Mouse (Mus musculus): ENCODE data around the gene Prss50.
A peak's percentile ranks its signal among the peaks of the same experiment; 100 is the strongest.
"Not testable (repeated sequence)": the region's sequence is repeated elsewhere in the genome, so short reads cannot be mapped to it uniquely, and the experiment has no call there.

Gene Prss50

DNA sequence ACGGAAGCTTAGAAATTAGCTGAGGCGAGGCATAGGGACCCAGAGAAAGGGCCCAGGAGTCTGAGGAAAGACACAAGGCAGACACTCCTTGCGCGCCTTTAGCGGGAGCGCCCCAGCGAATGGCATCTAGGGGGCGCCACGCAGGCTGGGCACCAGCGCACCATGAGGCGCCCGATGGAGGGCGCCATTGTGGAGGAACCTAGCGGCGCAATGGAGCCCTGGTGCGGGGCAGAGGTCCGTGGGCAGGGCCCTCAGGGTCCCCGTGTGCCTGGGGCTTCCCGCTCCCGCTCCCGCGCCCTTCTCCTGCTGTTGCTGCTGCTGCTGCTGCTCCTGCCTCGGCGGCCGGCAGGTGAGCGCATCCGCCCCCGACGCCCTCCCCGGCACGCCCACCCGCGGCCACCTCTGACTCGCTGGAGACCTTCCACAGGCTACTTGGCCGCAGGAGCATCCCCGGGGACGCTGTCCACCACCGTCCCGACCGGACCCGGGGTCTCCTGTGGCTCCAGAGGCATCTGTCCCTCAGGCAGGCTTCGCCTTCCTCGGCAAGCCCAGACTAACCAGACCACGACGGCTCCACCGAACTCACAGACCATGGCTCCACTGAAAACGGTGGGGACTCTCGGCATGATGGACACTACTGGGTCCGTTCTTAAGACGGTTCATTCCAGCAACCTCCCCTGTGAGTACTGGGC is at the start of gene Prss50:
Prss50 (plus strand) TSS at position 187 of the 692 bp plus-strand sequence.
- Histone ChIP-seq H3K4me1 (replicated peaks; ENCODE audit: low read depth, low read length) (peaks cover 69% of the 10 kb centered on the region), H3K4me3 (replicated peaks; ENCODE audit: low read length) (peak within 1 kb of the TSS; percentile 82), H3K27me3 (ENCODE audit: insufficient read depth, low read length) (peaks cover 39% of the 10 kb centered on the region), H3K9me3 (ENCODE audit: low read length) (no peaks in the 10 kb centered on the region), H3K36me3 (ENCODE audit: insufficient read depth, low read length) (no peaks in the 10 kb centered on the region)
- TF ChIP-seq CTCF (conservative IDR thresholded peaks at IDR 0.05; ENCODE audit: low read length) (peak; percentile 59), POU5F1 (IDR thresholded peaks at IDR 0.05; ENCODE audit: borderline replicate concordance, low read length) (no peak)

DNA sequence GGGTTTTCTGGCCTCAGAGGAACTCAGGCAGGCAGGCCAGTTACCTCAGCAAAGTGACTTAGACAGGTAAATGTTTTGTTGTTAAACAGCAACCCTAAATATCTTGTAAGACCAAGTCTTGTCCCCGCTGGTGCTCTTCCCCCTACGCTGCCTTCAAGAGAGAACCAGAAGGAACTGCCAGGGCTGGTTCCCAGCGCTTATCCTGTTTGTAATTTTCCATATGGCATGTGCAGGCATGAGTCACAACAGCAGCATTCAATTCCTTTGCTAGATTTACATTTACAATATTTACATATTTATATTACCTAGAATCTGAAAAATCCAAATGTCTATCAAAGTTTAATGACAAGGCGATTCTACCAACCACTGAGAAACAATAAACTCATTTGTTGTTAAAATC is 47.7 kb upstream of the Prss50 start:
- H3K4me1 ChIP-seq (replicated peaks; ENCODE audit: low read depth, low read length): peaks cover 10% of the 10 kb centered on the region
- TF ChIP-seq CTCF (conservative IDR thresholded peaks at IDR 0.05; ENCODE audit: low read length): no peak
- TF ChIP-seq NANOG (IDR thresholded peaks at IDR 0.05; ENCODE audit: borderline replicate concordance, low read length): no peak
- TF ChIP-seq POU5F1 (IDR thresholded peaks at IDR 0.05; ENCODE audit: borderline replicate concordance, low read length): no peak
- H3K36me3 ChIP-seq (ENCODE audit: insufficient read depth, low read length): peaks cover 10% of the 10 kb centered on the region; the same call in 1 of the 2 replicates
- no peaks in the 10 kb centered on the region for H3K9me3 ChIP-seq (ENCODE audit: low read length)
- no peak overlapping the region for H3K4me3 ChIP-seq (replicated peaks; ENCODE audit: low read length)
- H3K27me3 ChIP-seq (ENCODE audit: insufficient read depth, low read length): peaks cover 24% of the 10 kb centered on the region

DNA sequence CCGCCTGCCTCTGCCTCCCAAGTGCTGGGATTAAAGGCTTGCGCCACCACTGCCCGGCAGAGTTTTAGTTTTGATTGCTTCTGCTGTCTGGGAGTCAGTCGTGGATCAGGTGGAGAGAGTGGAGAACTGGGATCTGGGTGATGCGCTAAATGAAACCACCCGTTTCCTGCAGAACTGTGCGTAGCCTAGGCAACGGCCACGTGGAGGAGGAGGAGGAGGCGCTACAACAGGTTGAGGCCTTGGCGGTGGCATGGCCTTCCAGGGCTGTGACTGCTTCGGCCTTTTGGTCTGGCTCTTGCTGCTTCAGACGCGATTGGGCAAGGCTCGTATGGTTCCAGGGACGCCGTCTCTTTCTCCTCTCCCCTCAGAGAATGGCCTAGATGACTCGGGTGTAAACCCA is 44.0 kb upstream of the Prss50 start, which contains the start of gene Prss44:
Prss44 (plus strand) TSS at position 206 of the 400 bp plus-strand sequence.
- H3K9me3 ChIP-seq (ENCODE audit: low read length): no peaks in the 10 kb centered on the region
- peak within 1 kb of the TSS; percentile 45; the same call in 1 of the 2 replicates for H3K4me3 ChIP-seq (replicated peaks; ENCODE audit: low read length)
- no peak for TF ChIP-seq NANOG (IDR thresholded peaks at IDR 0.05; ENCODE audit: borderline replicate concordance, low read length)
- TF ChIP-seq CTCF (conservative IDR thresholded peaks at IDR 0.05; ENCODE audit: low read length): no peak
- TF ChIP-seq POU5F1 (IDR thresholded peaks at IDR 0.05; ENCODE audit: borderline replicate concordance, low read length): no peak
- peaks cover 10% of the 10 kb centered on the region for H3K4me1 ChIP-seq (replicated peaks; ENCODE audit: low read depth, low read length)
- peaks cover 59% of the 10 kb centered on the region for H3K27me3 ChIP-seq (ENCODE audit: insufficient read depth, low read length)
- no peaks in the 10 kb centered on the region for H3K36me3 ChIP-seq (ENCODE audit: insufficient read depth, low read length)

DNA sequence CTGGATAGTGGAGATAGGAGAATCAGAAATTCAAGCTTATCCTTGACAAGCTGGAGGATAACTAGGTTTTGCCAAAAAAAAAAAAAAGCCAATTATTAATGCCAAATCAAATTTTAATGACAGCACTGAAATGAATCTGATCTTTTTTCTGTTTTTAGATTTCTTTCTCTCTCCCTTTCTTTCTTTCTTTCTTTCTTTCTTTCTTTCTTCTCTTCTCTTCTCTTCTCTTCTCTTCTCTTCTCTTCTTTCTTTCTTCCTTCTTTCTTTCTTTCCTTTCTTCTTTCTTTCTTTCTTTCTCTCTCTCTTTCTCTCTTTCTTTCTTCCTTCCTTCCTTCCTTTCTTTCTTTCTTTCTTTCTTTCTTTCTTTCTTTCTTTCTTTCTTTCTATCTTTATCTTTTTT is 37.2 kb upstream of the Prss50 start:
- not testable (repeated sequence) for H3K9me3 ChIP-seq (ENCODE audit: low read length); H3K4me3 ChIP-seq (replicated peaks; ENCODE audit: low read length); H3K36me3 ChIP-seq (ENCODE audit: insufficient read depth, low read length); H3K4me1 ChIP-seq (replicated peaks; ENCODE audit: low read depth, low read length)
- peaks cover 79% of the 10 kb centered on the region for H3K27me3 ChIP-seq (ENCODE audit: insufficient read depth, low read length)

DNA sequence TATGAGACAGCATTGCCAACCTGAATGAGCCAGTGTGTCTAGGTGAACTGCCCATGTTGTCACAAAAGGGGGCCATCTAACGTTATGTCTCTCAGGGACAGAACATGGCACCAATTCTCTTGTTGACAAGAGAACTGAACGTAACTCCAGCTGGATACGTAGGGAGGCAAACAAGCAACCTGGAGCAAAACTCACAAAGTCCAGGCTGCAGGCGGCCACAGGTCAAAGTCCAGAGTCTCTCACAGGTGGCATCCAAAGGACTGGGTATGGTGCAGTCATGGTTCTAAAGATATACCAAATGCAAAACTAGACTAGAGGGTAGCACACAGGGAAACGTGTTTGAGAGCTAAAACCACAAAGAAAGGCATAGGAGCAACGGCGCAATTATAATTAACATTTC is 36.3 kb upstream of the Prss50 start:
- H3K36me3 ChIP-seq (ENCODE audit: insufficient read depth, low read length): no peaks in the 10 kb centered on the region

DNA sequence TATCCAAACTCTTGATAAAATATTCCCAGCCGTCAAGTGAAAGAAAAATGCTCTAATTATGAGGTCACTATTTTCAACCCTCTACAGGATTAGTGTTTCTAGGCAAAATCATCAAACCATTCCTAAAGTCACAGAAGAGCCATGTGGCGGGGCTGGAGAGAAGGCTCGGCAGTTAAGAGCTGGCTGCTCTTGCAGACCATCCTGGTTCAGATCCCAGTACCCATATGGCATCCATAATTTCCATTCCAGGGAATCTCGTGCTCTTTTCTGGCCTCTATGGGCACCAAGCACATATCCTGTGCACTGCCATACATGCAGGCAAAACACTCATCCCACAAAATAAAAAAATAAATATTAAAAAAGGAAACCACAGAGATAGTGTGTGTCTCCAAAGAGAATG is 32.3 kb upstream of the Prss50 start:
- Histone ChIP-seq H3K9me3 (ENCODE audit: low read length) (no peaks in the 10 kb centered on the region), H3K4me3 (replicated peaks; ENCODE audit: low read length) (no peak overlapping the region), H3K36me3 (ENCODE audit: insufficient read depth, low read length) (no peaks in the 10 kb centered on the region), H3K4me1 (replicated peaks; ENCODE audit: low read depth, low read length) (peaks cover 12% of the 10 kb centered on the region), H3K27me3 (ENCODE audit: insufficient read depth, low read length) (peaks cover 68% of the 10 kb centered on the region)
- TF ChIP-seq CTCF (conservative IDR thresholded peaks at IDR 0.05; ENCODE audit: low read length) (no peak), POU5F1 (IDR thresholded peaks at IDR 0.05; ENCODE audit: borderline replicate concordance, low read length) (no peak), NANOG (IDR thresholded peaks at IDR 0.05; ENCODE audit: borderline replicate concordance, low read length) (no peak)

More for the DNA sequence above, 36.3 kb upstream of the Prss50 start:
- H3K27me3 ChIP-seq (ENCODE audit: insufficient read depth, low read length): peaks cover 75% of the 10 kb centered on the region
- no peak overlapping the region for H3K4me3 ChIP-seq (replicated peaks; ENCODE audit: low read length)
- no peaks in the 10 kb centered on the region for H3K9me3 ChIP-seq (ENCODE audit: low read length)
- TF ChIP-seq POU5F1 (IDR thresholded peaks at IDR 0.05; ENCODE audit: borderline replicate concordance, low read length): no peak
- no peak for TF ChIP-seq NANOG (IDR thresholded peaks at IDR 0.05; ENCODE audit: borderline replicate concordance, low read length)
- no peak for TF ChIP-seq CTCF (conservative IDR thresholded peaks at IDR 0.05; ENCODE audit: low read length)
- peaks cover 3% of the 10 kb centered on the region; the same call in 1 of the 2 replicates for H3K4me1 ChIP-seq (replicated peaks; ENCODE audit: low read depth, low read length)

DNA sequence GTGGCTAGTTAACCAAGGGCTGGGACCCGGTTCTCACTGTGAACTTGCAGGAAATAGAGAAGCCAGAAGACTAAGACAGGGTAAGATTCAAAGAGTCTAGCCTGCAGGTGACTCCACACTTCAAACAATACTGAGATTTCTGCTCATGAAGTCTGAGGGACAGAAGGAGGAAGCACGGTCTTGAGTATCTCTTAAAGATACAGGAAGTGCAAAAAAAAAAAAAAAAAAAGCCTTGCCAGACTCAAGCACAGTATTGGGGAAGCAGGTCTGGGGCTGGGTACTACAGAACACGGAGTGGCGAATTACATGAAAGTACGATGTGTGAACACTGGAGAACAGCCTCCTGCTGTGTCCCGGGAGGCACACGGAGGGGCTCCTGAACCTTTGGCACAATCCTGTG is 31.9 kb upstream of the Prss50 start:
- no peaks in the 10 kb centered on the region for H3K9me3 ChIP-seq (ENCODE audit: low read length)
- peaks cover 12% of the 10 kb centered on the region for H3K4me1 ChIP-seq (replicated peaks; ENCODE audit: low read depth, low read length)
- no peaks in the 10 kb centered on the region for H3K36me3 ChIP-seq (ENCODE audit: insufficient read depth, low read length)
- no peak for TF ChIP-seq POU5F1 (IDR thresholded peaks at IDR 0.05; ENCODE audit: borderline replicate concordance, low read length)
- H3K27me3 ChIP-seq (ENCODE audit: insufficient read depth, low read length): peaks cover 68% of the 10 kb centered on the region
- no peak overlapping the region for H3K4me3 ChIP-seq (replicated peaks; ENCODE audit: low read length)

DNA sequence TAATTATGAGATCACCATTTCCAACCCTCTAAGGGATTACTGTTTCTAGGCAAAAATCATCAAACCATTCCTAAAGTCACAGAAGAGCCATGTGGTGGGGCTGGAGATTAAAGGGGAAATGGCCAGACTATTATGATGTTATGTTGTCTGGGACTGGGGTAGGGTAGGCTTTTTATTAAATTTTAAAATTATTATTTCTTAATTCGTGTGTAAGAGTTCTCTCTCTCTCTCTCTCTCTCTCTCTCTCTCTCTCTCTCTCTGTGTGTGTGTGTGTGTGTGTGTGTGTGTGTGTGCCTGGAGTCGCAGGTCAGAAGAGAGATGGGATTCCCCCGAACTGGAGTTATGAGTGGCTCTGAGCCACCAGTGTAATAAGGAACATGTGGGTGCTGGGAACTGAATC is 31.4 kb upstream of the Prss50 start, which contains the start of gene Prss43:
Prss43 (plus strand) TSS at position 301 of the 400 bp plus-strand sequence.
- Histone ChIP-seq H3K4me3 (replicated peaks; ENCODE audit: low read length) (peak within 1 kb of the TSS; percentile 50), H3K36me3 (ENCODE audit: insufficient read depth, low read length) (no peaks in the 10 kb centered on the region), H3K4me1 (replicated peaks; ENCODE audit: low read depth, low read length) (peaks cover 12% of the 10 kb centered on the region), H3K9me3 (ENCODE audit: low read length) (no peaks in the 10 kb centered on the region), H3K27me3 (ENCODE audit: insufficient read depth, low read length) (peaks cover 68% of the 10 kb centered on the region)
- TF ChIP-seq NANOG (IDR thresholded peaks at IDR 0.05; ENCODE audit: borderline replicate concordance, low read length) (no peak), POU5F1 (IDR thresholded peaks at IDR 0.05; ENCODE audit: borderline replicate concordance, low read length) (no peak), CTCF (conservative IDR thresholded peaks at IDR 0.05; ENCODE audit: low read length) (no peak)

DNA sequence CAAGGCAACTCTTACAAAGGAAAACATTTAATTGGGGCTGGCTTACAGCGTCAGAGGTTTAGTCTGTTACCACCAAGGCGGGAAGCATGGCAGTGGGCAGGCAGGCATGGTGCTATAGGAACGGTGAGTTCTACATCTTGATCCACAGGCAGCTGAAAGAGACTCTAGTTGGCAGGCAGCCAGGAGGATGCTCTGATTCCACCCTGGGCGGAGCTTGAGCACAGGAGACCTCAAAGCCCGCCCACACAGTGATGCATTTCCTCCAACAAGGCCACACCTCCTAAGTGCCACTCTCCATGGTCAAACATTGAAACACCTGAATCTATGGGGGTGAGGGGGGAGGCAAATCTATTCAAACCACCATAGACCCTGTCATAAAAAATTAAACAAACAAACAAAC is 24.7 kb upstream of the Prss50 start:
- H3K36me3 ChIP-seq (ENCODE audit: insufficient read depth, low read length): no peaks in the 10 kb centered on the region
- peak overlapping the region; percentile 24; the same call in 1 of the 2 replicates for H3K4me3 ChIP-seq (replicated peaks; ENCODE audit: low read length)
- no peak for TF ChIP-seq CTCF (conservative IDR thresholded peaks at IDR 0.05; ENCODE audit: low read length)
- no peak for TF ChIP-seq POU5F1 (IDR thresholded peaks at IDR 0.05; ENCODE audit: borderline replicate concordance, low read length)
- no peak for TF ChIP-seq NANOG (IDR thresholded peaks at IDR 0.05; ENCODE audit: borderline replicate concordance, low read length)
- no peaks in the 10 kb centered on the region for H3K9me3 ChIP-seq (ENCODE audit: low read length)
- peaks cover 40% of the 10 kb centered on the region for H3K4me1 ChIP-seq (replicated peaks; ENCODE audit: low read depth, low read length)
- H3K27me3 ChIP-seq (ENCODE audit: insufficient read depth, low read length): peaks cover 26% of the 10 kb centered on the region

Measured in E14TG2a.4 (cell line).